Mouse (Mus musculus) testis, adult 2 months (tissue): ENCODE data around the gene Serpinb9. TPM values are rescaled to one million over a fixed set of nuclear protein-coding genes. Genes with fewer than 3 reads are reported as not detected.
"Not testable (repeated sequence)": the region's sequence is repeated elsewhere in the genome, so short reads cannot be mapped to it uniquely, and the experiment has no call there.

Experiments used
- H3K27ac ChIP-seq: fragments of 200-500 bp; 2 replicates; pipeline ENCODE4 v1.5.1; 2012; ENCODE audit warnings: low read depth, low read length; ENCODE audit not compliant: control insufficient read depth, insufficient read depth
- H3K27me3 ChIP-seq: fragments of 200-500 bp; 2 replicates; pipeline ENCODE4 v1.6.1; 2012; ENCODE audit warnings: mild to moderate bottlenecking, low read length, moderate library complexity; ENCODE audit not compliant: control insufficient read depth, insufficient read depth
- H3K36me3 ChIP-seq: fragments of 200-500 bp; 2 replicates; pipeline ENCODE4 v1.6.1; 2012; ENCODE audit warnings: mild to moderate bottlenecking, low read length; ENCODE audit not compliant: control insufficient read depth, insufficient read depth
- H3K4me1 ChIP-seq: fragments of 200-500 bp; 2 replicates; pipeline ENCODE4 v1.6.1; 2012; ENCODE audit warnings: low read length; ENCODE audit not compliant: control insufficient read depth, insufficient read depth
- H3K4me3 ChIP-seq: fragments of 200-500 bp; 2 replicates; pipeline ENCODE4 v1.5.1; 2012; ENCODE audit warnings: low read depth, mild to moderate bottlenecking, low read length, moderate library complexity, mixed read lengths; ENCODE audit not compliant: control insufficient read depth
- CTCF ChIP-seq: fragments of 200-500 bp; IDR thresholded peaks from 2 replicates; pipeline ENCODE4 v1.5.1; 2012; ENCODE audit warnings: low read depth, mild to moderate bottlenecking, inconsistent platforms, low read length, moderate library complexity; ENCODE audit not compliant: control insufficient read depth, insufficient read depth, insufficient replicate concordance
- POLR2A ChIP-seq: fragments of 200-500 bp; IDR thresholded peaks from 2 replicates; pipeline ENCODE4 v1.6.1; 2012; ENCODE audit warnings: low read depth, mild to moderate bottlenecking, inconsistent platforms, low read length, moderate library complexity; ENCODE audit not compliant: control insufficient read depth
- polyA plus RNA-seq: library from polyadenylated mRNA; depleted of rRNA; stranded (reverse); fragments of >200 nt; gene quantifications from 2 replicates; pipeline ENCODE4 v1.2.3, GENCODE M21; 2012

Serpinb9 gene
- polyA plus RNA-seq, 1 experiment: 2.1 TPM

DNA sequence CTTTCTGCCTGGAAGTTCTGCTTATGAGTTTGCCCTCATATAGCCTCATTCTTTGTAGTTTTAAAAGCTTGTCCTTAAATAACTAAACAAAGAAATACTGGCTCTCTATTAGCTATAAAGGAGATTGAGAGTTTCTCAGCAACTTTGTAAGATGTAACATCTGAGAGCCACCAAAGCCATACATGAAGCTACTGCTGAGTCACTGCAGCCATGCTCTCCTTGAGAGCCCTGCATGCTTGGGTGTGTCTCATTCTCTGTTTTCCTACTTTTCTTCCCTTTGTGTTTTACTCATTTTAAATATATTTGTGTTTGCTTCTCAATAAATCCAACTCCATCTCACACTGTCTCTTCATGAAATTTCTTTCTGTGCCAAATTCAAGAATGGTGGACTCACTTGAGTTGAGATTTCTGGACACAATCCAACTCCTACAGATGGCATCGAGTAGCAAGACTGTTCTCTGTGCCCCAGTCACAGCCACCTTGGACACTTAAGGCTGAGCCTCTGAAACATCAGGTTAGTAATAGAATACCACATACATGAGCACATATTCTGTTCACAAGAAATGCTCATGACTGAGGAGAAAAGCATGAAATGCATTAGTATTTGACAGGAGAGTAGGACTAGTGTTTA, 23.5 kb downstream of the Serpinb9 start:
- no peak overlapping the region for H3K27ac ChIP-seq
- H3K36me3 ChIP-seq: no peaks in the 10 kb centered on the region
- no peak for TF ChIP-seq CTCF
- TF ChIP-seq POLR2A: no peak
- H3K4me1 ChIP-seq: no peaks in the 10 kb centered on the region
- H3K4me3 ChIP-seq: no peak overlapping the region
- no peaks in the 10 kb centered on the region for H3K27me3 ChIP-seq

DNA sequence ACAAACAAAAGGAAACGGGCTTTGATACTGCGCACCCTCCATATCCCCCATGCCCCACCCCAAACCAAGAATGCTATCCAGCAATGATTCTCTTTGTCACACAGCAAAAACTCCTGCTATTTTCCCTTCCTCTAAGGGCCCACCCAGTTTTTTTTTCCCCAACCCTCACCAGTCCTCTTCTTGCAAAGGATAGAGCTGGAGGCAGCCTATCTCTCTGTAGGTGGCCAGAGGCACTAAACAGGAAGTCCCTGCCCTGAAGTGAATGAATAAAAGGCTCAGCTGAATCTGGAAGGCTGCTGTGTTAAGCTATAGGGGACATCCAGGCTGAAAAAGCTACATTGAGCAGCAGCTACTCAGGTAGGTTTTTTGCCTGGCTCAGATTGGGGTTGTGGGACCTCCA, 24.2 kb downstream of the Serpinb9 start, which contains the start of gene Serpinb9b:
TSS of gene Serpinb9b (plus strand) at position 173 of the 400 bp plus-strand sequence.
- no peaks in the 10 kb centered on the region for H3K4me1 ChIP-seq
- TF ChIP-seq CTCF: no peak
- no peak for TF ChIP-seq POLR2A
- H3K27ac ChIP-seq: no peak within 1 kb of the TSS
- no peaks in the 10 kb centered on the region for H3K27me3 ChIP-seq
- H3K4me3 ChIP-seq: no peak within 1 kb of the TSS
- no peaks in the 10 kb centered on the region for H3K36me3 ChIP-seq

DNA sequence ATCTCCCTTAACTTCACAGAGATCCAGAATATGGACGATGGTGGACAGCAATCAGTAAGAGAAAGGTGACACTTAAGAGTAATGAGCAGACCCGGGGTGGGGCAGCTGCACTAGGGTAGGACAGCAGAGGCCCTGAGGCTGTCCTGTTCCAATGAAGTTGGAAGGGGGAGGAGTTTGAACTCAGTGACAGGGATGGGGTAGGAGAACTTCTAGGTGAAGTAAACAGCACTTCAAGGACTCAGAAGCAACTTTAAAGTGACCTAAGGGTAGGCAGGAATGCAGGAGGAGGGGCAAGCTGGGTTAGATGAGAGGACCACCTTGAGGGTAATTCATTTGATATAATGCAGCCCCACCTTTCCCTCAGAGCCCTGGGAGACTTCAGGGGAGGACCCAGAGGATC, 25.1 kb downstream of the Serpinb9 start:
- H3K27ac ChIP-seq: no peak overlapping the region
- no peaks in the 10 kb centered on the region for H3K27me3 ChIP-seq
- no peak for TF ChIP-seq CTCF
- no peak for TF ChIP-seq POLR2A
- no peak overlapping the region for H3K4me3 ChIP-seq
- H3K36me3 ChIP-seq: no peaks in the 10 kb centered on the region
- no peaks in the 10 kb centered on the region for H3K4me1 ChIP-seq

DNA sequence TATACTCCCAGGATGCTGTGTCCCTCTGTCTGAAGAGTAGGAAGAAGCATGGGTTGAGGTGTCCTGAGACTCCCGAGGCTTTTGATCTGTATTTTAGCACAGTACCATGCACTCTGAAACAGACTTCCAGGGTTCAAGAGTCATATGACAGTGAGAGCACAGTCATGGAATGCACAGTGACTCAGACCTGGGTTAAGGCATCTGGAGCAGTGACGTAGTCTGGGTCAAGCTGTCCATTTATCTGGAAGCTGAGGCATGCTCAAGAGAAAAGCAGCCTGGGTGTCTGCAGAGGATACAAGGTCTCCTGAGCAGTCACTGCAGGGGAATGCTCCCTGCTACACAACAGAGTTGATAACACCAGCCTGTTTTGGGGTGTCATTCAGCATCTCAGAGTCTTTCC, 25.5 kb downstream of the Serpinb9 start:
- Histone ChIP-seq H3K27ac (no peak overlapping the region), H3K4me1 (no peaks in the 10 kb centered on the region), H3K27me3 (no peaks in the 10 kb centered on the region), H3K36me3 (no peaks in the 10 kb centered on the region), H3K4me3 (no peak overlapping the region)
- TF ChIP-seq CTCF: no peak
- TF ChIP-seq POLR2A: no peak

DNA sequence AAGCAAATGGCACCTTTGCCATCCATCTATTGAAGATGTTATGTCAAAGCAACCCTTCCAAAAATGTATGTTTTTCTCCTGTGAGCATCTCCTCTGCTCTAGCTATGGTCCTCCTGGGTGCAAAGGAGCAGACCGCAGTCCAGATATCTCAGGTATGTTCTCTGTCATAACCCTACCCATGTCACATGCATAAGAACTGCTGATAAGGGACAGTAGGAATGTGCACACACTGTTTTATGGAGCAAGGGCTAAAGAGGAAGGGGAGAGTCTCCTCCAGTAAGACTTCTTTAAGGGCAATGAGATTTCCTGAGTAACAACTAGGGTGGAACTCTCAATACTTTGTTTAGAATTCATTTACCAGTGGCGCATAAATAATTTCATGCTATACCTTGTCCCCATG, 26.4 kb downstream of the Serpinb9 start:
- H3K27ac ChIP-seq, H3K36me3 ChIP-seq: not testable (repeated sequence)

DNA sequence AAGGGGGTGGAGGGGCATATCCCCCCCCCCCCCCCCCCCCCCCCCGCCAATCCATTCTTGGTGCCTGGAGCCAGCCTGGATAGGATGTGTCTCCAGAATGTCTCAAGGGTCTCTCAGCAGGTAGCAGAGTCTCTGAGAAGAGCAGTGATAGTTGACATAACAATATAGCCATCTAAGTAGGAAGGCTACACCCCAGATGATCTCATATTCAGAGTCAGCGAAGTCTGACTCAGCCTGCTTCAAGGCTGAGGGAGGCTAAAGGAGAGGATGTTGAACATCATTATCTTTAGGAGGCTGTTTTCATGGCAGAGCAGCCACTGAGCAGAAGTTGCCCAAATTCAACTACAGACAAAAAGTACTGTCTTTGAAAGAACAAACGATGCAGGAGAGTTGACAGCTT, 27.2 kb downstream of the Serpinb9 start:
- Histone ChIP-seq H3K4me1 (no peaks in the 10 kb centered on the region), H3K27me3 (no peaks in the 10 kb centered on the region), H3K4me3 (no peak overlapping the region), H3K27ac (no peak overlapping the region), H3K36me3 (no peaks in the 10 kb centered on the region)
- TF ChIP-seq POLR2A (no peak), CTCF (no peak)

More for the DNA sequence above, 26.4 kb downstream of the Serpinb9 start:
- H3K27me3 ChIP-seq, H3K4me3 ChIP-seq, H3K4me1 ChIP-seq: not testable (repeated sequence)

DNA sequence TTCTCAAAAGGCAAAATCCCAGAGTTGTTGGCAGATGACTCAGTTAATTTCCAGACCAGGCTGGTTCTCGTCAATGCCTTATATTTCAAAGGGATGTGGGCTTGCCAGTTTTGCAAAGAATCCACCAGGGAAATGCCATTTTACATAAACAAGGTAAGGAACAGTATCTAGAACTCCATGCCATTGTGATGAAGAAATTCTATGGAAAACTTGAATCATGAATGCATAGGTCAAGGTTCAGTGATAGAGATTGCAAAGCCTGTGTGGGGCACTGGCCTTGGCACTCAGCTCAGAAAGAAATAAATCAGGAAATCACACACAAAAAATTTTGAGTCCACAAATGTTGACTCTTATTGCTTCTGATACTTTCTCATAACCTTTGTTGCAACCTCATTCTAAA, 32.5 kb downstream of the Serpinb9 start:
- no peak for TF ChIP-seq CTCF
- no peak for TF ChIP-seq POLR2A
- H3K4me3 ChIP-seq: no peak overlapping the region
- H3K36me3 ChIP-seq: no peaks in the 10 kb centered on the region
- no peaks in the 10 kb centered on the region for H3K27me3 ChIP-seq
- H3K27ac ChIP-seq: no peak overlapping the region
- H3K4me1 ChIP-seq: no peaks in the 10 kb centered on the region

DNA sequence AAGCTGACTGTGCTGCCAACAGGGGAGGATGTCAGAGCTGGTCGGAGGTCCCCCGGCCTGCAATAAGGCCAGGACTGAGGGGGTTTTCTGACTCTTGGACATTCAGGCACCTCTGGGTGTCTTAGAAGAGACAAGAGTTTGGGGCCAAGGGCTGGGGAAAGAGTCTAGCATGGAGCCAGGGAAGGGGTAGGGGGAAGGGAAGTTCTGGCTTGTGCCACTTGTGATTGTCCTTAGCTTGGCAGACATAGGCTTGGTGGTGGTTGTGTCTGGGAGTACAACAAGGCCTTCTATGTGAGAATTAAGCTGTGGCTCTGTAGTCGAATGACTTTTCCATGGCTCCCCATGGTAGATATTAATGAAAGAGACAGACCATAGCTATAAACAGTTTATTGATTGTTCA, 40.5 kb downstream of the Serpinb9 start:
- Histone ChIP-seq H3K4me1 (no peaks in the 10 kb centered on the region; the same call in none of the 2 replicates), H3K27ac (no peak overlapping the region), H3K27me3 (no peaks in the 10 kb centered on the region), H3K36me3 (no peaks in the 10 kb centered on the region), H3K4me3 (no peak overlapping the region)
- no peak for TF ChIP-seq CTCF
- no peak for TF ChIP-seq POLR2A
